Mouse (Mus musculus) spleen, adult 18-20 months (tissue): ENCODE data around the gene Olfr104-ps.

Source experiments
- DNase-seq, 2 experiments: peaks; one replicate each; pipeline ENCODE4 v3.0.0; 2022; ENCODE audit warnings: mixed read lengths in 2 of 2

Olfr104-ps gene

GRCm38 (mm10) chr17:37359282-37359681 lies at the start of gene Olfr104-ps:
Olfr104-ps (plus strand) TSS chr17:37359582.
- no peak for DNase-seq

GRCm38 (mm10) chr17:37310146-37310699 lies 49.2 kb upstream of the Olfr104-ps start:
- no peak for DNase-seq

GRCm38 (mm10) chr17:37316954-37317353 lies 42.4 kb upstream of the Olfr104-ps start, which contains the start of gene Olfr102:
Olfr102 (minus strand) TSS chr17:37317054.
- no peak for DNase-seq

GRCm38 (mm10) chr17:37339598-37339997 lies 19.8 kb upstream of the Olfr104-ps start, which contains the start of gene Olfr103:
Olfr103 (minus strand) TSS chr17:37339698.
- DNase-seq: no peak

- DNase-seq: no peak
Observed at GRCm38 (mm10) chr17:37378733-37379132, 19.4 kb downstream of the Olfr104-ps start, which contains the start of gene Olfr105-ps. Olfr105-ps (plus strand) TSS chr17:37379033.

GRCm38 (mm10) chr17:37390093-37390492 lies 30.7 kb downstream of the Olfr104-ps start, which contains the start of gene Olfr106-ps:
Olfr106-ps (plus strand) TSS chr17:37390393.
- DNase-seq: no peak

- DNase-seq: no peak
Observed at GRCm38 (mm10) chr17:37398926-37399325, 39.5 kb downstream of the Olfr104-ps start, which contains the start of gene Olfr107. Olfr107 (plus strand) TSS chr17:37399226.

GRCm38 (mm10) chr17:37413380-37413779 lies 54.0 kb downstream of the Olfr104-ps start:
- no peak for DNase-seq
